Mouse (Mus musculus) A20 (cell line): Measurements from ENCODE around the gene Tcte2.
A peak's percentile ranks its signal among the peaks of the same experiment; 100 is the strongest.

Source experiments
- DNase-seq: peaks from one replicate; pipeline ENCODE4 v3.0.0-alpha.2; 2011; ENCODE audit warnings: low read depth, low spot score

The Tcte2 gene

DNA sequence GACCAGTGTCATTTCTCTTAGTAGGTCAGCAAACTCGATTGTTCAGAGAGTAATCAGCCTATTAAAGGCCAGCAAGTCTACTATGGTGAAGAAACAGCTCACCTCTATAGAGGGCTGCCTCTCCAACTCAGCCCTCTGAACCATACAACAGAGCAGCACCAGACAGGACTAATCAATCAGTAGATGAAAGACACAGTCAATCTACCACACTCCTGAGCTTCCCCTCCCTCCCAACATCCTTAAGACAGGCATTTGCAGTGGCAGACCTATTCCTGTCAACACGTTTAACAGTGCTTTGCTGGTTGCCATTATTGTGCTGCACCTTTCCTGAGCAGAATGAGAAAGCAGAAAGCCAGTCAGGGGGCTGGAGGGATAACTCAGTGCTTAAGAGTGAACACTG is 16.3 kb downstream of the Tcte2 start:
- no peak for DNase-seq

DNA sequence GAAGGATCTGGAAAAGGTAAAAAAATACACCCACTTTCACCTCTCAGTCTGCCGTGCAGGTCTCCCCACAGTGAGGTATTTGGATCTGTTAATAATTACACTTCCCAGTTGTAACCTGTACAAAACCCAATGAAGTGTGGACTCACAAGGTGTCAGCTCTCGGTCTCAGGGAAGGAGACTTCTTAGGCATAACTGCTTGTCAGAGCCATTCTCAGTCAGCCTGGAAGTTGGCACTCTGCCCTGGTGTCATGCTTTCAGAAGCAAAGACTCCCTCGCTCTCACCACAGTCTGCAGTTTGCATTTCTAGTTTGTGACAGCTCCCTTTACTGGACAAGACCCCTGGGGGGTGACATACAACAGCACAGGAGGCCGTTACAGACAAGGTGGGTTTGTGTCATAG is 16.8 kb downstream of the Tcte2 start:
- no peak for DNase-seq

- DNase-seq = no peak
Measured at GRCm38 (mm10) chr17:13744219-13744618, 17.4 kb downstream of the Tcte2 start.

- no peak for DNase-seq
Measured at GRCm38 (mm10) chr17:13743709-13744079, 17.9 kb downstream of the Tcte2 start.

- no peak for DNase-seq
Measured at GRCm38 (mm10) chr17:13742941-13743708, 18.5 kb downstream of the Tcte2 start.

- no peak for DNase-seq
Measured at GRCm38 (mm10) chr17:13742334-13742733, 19.3 kb downstream of the Tcte2 start.

- DNase-seq = no peak
Measured at GRCm38 (mm10) chr17:13741611-13742010, 20.0 kb downstream of the Tcte2 start.

DNA sequence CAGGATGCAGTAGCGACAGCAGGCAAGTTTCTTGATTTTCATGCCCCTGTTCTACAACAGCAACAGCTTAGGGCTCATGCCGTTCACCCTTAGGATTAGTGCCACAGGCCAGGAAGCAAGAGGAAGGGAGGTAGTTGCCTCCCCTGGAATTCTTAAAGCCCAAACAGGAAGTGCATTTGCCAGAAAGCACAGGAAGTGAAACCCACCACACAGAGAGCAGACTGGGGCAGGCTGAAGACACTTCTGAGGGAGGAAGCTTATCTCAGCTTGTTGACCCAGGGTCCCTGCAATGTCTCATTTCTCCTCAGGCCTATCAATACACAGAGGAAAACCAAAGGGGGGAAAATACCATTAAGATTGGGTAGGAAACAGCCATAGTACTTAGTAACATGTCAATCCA is 20.8 kb downstream of the Tcte2 start:
- peak; percentile 24 for DNase-seq

DNA sequence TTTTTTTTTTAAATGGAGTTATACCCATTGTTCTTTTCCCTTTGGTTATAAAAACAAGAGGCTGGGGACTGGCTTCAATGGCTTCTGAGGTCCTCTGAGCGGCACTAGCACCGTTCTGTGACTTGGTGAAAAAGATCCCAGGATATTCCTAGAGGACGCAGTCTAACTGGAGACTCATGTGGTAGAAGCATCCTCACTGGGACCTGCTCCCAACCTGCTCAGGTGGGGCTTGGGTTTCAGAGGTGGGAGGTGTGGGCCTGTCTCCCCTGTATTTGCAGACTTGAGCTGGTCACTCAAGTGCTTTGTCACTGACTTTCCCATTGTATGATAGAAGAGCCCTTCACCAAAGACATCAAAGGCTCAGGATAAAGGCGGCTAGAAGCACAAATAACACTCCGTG is 21.6 kb downstream of the Tcte2 start:
- DNase-seq = no peak

DNA sequence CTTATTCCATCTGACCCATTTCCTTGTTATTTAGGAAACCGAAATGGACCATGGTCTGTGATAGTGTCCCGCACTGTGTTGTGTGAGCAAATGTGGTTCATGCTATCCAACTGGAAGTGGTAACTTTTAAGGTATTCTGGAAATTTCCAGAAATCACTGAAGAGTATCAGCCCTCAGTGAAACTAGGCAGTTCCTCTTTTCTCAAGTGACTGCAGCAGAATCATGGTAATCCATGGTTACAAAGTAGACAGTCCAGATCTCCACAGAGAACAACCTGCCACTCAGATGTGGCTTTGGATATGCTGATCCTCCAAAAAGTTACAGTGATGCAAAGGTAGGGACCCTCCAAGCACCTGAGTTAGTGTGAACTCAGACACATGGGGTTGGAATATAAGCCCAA is 22.7 kb downstream of the Tcte2 start:
- peak; percentile 40 for DNase-seq

- no peak for DNase-seq
Measured at GRCm38 (mm10) chr17:13738121-13738776, 23.4 kb downstream of the Tcte2 start.

DNA sequence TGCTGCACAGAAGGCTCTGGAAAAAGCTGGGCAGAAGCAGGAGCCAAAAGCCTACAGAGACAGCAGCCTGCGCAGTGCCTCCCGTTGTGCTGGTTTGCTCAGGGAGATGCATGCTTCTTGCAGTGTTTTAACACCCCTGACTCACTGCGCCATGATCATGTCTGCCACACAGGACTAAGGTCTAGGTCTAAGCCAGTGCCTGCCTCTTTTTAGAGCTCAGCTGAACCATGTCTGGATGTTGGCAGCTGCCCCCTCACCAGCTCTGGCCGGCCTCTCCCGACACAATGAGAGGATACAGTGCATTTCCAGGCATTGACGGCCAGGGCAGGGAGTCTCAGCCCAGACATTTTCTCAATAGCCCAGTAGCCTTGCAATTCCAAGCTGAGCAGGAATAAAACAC is 24.3 kb downstream of the Tcte2 start:
- DNase-seq = no peak

- DNase-seq = no peak
Measured at GRCm38 (mm10) chr17:13735803-13736282, 25.8 kb downstream of the Tcte2 start.

DNA sequence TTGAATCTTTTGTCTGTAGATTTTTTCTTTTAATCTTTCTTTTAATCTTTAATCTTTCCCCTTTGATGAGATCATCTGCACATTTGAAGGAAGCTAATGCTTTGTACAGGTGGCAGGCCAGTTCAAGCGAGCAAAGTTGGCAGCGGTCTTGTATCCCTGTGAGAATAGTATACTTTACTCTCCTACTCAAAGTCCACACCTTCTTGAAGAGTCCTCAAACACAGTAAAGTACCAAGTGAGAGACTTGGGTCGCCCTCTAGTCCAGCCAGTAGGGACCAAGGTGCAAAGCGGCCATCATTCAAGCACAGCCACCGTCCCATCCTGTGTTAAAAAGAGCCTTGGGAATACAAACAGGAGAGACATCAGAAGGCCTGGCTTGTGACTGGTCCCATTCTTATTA is 26.6 kb downstream of the Tcte2 start:
- no peak for DNase-seq

GRCm38 (mm10) chr17:13733971-13734370 is 27.7 kb downstream of the Tcte2 start:
- no peak for DNase-seq

- no peak for DNase-seq
Measured at GRCm38 (mm10) chr17:13732685-13733084, 28.9 kb downstream of the Tcte2 start.

DNA sequence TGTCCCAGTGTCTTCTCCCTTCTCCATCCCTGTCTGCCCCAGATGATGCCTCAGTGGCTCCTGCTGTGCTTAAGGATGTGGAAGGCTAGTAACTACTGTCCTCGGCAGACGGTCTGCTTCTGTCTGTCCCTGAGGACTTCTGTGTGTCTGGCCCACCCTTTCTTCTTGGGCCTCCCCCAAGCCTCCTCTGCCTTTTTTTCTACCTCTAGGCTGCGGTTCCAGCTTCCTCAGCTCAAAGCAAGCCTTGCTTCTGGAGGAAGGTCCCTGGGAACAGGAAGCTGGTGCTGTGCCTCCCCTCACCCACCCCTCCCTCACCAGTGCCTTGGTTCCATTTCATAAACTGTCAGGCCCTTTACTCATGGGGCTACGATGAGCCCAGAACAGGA is 29.9 kb downstream of the Tcte2 start:
- no peak for DNase-seq

- no peak for DNase-seq
Measured at GRCm38 (mm10) chr17:13730980-13731726, 30.5 kb downstream of the Tcte2 start.

DNA sequence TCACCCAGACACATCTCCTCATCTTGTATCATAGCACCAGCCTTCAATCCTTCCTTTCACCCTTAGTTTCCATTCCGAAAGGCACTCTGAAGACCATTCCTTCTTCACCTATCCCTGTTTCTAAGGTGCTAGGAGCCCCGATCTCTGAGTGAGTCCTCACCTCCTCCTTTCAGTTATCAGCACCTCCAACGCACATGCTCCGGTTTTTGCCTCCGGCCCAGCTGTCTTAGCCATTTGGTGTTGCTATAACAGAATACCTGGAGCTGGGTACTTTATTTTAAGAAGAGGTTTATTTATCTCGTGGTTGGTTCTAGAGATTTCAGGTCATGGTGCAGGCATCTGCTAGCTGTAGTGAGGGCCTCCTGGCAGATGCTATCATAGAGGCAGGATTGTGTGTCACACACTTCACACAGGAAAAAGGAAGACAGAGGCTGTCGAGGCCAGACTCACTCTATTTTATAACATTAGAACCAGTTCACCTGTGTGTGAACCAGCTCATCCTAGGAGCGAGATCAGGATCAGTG is 34.7 kb downstream of the Tcte2 start:
- no peak for DNase-seq

DNA sequence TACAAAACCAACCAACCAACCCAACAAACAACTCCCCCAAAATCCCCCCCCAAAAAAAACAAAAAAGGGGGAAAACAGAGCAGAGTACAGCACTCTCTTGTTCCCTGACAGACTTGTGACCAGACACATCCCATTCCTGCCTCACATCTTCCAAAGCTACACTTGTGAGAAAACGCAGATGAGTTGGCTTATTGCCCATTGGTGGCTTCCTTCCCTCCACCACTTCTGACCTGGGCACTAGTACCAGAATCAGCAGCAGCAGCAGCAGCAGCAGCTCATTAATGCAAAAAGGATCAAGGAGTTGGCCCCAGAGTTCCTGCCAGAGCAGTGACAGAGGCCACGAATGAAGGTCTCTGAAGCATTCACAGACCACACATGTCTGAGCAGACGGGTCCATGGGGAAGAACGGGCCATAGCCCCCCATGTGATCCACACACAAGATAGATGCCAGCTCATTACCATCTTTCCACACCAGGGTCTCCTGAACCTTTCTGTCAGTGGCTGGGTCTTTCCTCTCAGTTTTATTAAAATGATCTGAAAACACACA is 36.5 kb downstream of the Tcte2 start:
- no peak for DNase-seq

GRCm38 (mm10) chr17:13722434-13722833 is 39.2 kb downstream of the Tcte2 start:
- DNase-seq = no peak

DNA sequence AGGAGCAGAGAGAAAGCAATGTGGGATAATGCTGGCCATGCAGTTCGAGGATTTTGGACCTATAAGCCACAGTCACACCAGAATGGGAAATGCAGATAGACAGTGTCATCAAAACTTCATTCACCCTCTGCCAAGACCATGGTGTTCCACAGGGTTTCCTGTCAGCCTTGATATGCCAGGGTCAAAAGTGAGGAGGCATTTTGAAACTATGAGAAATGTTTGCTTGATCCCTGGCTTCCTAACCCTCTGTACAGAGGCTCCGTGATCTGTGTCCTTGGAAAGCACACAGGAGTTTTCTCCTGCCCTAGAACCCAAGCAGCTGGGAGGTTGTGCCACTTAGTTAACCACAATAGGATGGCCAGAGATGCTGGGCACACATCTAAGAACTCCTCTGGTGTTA is 40.3 kb downstream of the Tcte2 start:
- DNase-seq = no peak
